Mouse (Mus musculus): ENCODE results near the gene Nlgn1. TPM values are rescaled to one million over a fixed set of nuclear protein-coding genes. Genes with fewer than 3 reads are reported as not detected.

Nlgn1 gene
- polyA plus RNA-seq, 1 experiment from 2014 or later: 0.34 TPM

DNA sequence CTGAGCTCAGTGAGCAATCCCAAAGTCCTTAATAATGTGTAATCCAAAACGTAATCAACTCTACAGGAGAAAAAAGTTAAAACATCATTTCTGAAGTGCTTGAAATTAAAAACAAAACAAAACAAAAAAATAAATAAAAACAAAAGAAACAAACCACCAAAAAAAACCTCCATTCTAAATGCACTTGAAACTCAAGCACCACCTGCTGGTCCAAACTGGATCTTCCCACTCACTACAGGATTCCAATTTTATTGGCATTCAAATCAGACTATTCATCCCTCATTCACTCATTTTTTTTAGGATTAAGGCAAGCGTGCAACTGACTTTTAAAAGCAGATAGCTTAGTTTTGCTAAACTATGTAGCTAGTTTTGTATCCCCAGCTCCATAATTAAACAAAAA is 329.9 kb downstream of the Nlgn1 start:
- Histone ChIP-seq H3K9ac (ENCODE audit: low read length) (no peak overlapping the region), H3K4me3 (ENCODE audit: control insufficient read depth in 1 of 2, insufficient read depth in 1 of 2, low read depth in 1 of 2, low read length in 2 of 2) (no peak overlapping the region)
- WGBS: 27% methylated on average over 2 of the region's 2 CpGs

GRCm38 (mm10) chr3:25967546-25967945 is 364.7 kb downstream of the Nlgn1 start:
- no peak for ATAC-seq (ENCODE audit: insufficient number of reproducible peaks, insufficient read depth, low FRiP score, low read depth)
- Histone ChIP-seq H3K27ac (replicated peaks in 1 of 2; ENCODE audit: control insufficient read depth in 1 of 2, insufficient read depth in 1 of 2, low read depth in 2 of 2, low read length in 2 of 2) (no peak overlapping the region), H3K4me3 (ENCODE audit: control insufficient read depth in 1 of 2, insufficient read depth in 1 of 2, low read depth in 1 of 2, low read length in 2 of 2) (no peak overlapping the region), H3K36me3 (ENCODE audit: control insufficient read depth, insufficient read depth, low read length) (no peaks in the 10 kb centered on the region), H3K4me1 (ENCODE audit: control insufficient read depth in 2 of 2, insufficient read depth in 2 of 2, low read length in 2 of 2) (no peaks in the 10 kb centered on the region), H3K9ac (ENCODE audit: low read length) (no peak overlapping the region), H3K9me3 (ENCODE audit: control insufficient read depth, low read length) (no peaks in the 10 kb centered on the region), H3K4me2 (ENCODE audit: low read length) (no peak overlapping the region), H3K27me3 (ENCODE audit: control insufficient read depth, insufficient read depth, low read length) (no peaks in the 10 kb centered on the region)
- 78% methylated on average over 2 of the region's 2 CpGs for WGBS

More for the DNA sequence above, 329.9 kb downstream of the Nlgn1 start:
- ATAC-seq (ENCODE audit: insufficient number of reproducible peaks, insufficient read depth, low FRiP score, low read depth): no peak
- Histone ChIP-seq H3K4me1 (ENCODE audit: control insufficient read depth in 2 of 2, insufficient read depth in 2 of 2, low read length in 2 of 2) (no peaks in the 10 kb centered on the region), H3K4me2 (ENCODE audit: low read length) (no peak overlapping the region), H3K27ac (replicated peaks in 1 of 2; ENCODE audit: control insufficient read depth in 1 of 2, insufficient read depth in 1 of 2, low read depth in 2 of 2, low read length in 2 of 2) (no peak overlapping the region), H3K27me3 (ENCODE audit: control insufficient read depth, insufficient read depth, low read length) (no peaks in the 10 kb centered on the region), H3K9me3 (ENCODE audit: control insufficient read depth, low read length) (no peaks in the 10 kb centered on the region), H3K36me3 (ENCODE audit: control insufficient read depth, insufficient read depth, low read length) (no peaks in the 10 kb centered on the region)

DNA sequence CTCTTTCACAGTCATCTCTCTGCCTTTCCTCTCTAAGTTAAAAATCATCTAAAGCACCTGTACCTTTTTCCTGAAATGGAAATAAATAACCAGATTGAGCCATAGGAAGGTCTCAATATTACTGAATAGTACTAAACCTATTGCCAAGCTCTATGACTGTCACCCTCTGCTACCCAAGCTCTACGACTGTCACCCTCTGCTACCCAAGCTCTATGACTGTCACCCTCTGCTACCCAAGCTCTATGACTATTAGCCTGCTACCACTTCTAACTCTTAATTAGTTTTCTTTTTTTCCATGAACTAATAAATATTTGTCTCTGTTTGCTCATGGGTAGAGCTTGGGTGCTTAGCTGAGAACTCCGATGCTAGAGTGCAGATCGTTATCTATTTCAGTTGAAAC is 368.0 kb downstream of the Nlgn1 start:
- WGBS: 77% methylated on average over 3 of the region's 3 CpGs
- no peak for ATAC-seq (ENCODE audit: insufficient number of reproducible peaks, insufficient read depth, low FRiP score, low read depth)
- no peaks in the 10 kb centered on the region for H3K36me3 ChIP-seq (ENCODE audit: control insufficient read depth, insufficient read depth, low read length)

GRCm38 (mm10) chr3:25963568-25963967 is 368.7 kb downstream of the Nlgn1 start:
- Histone ChIP-seq H3K4me1 (ENCODE audit: control insufficient read depth in 2 of 2, insufficient read depth in 2 of 2, low read length in 2 of 2) (no peaks in the 10 kb centered on the region), H3K27me3 (ENCODE audit: control insufficient read depth, insufficient read depth, low read length) (no peaks in the 10 kb centered on the region), H3K27ac (replicated peaks in 1 of 2; ENCODE audit: control insufficient read depth in 1 of 2, insufficient read depth in 1 of 2, low read depth in 2 of 2, low read length in 2 of 2) (no peak overlapping the region), H3K9me3 (ENCODE audit: control insufficient read depth, low read length) (no peaks in the 10 kb centered on the region), H3K9ac (ENCODE audit: low read length) (no peak overlapping the region), H3K4me3 (ENCODE audit: control insufficient read depth in 1 of 2, insufficient read depth in 1 of 2, low read depth in 1 of 2, low read length in 2 of 2) (no peak overlapping the region), H3K36me3 (ENCODE audit: control insufficient read depth, insufficient read depth, low read length) (no peaks in the 10 kb centered on the region), H3K4me2 (ENCODE audit: low read length) (no peak overlapping the region)
- 61% methylated on average over 2 of the region's 2 CpGs for WGBS
- ATAC-seq (ENCODE audit: insufficient number of reproducible peaks, insufficient read depth, low FRiP score, low read depth): no peak

More for the DNA sequence above, 368.0 kb downstream of the Nlgn1 start:
- H3K27ac ChIP-seq (replicated peaks in 1 of 2; ENCODE audit: control insufficient read depth in 1 of 2, insufficient read depth in 1 of 2, low read depth in 2 of 2, low read length in 2 of 2): no peak overlapping the region
- no peaks in the 10 kb centered on the region for H3K27me3 ChIP-seq (ENCODE audit: control insufficient read depth, insufficient read depth, low read length)
- no peak overlapping the region for H3K9ac ChIP-seq (ENCODE audit: low read length)
- H3K4me1 ChIP-seq (ENCODE audit: control insufficient read depth in 2 of 2, insufficient read depth in 2 of 2, low read length in 2 of 2): no peaks in the 10 kb centered on the region
- H3K4me3 ChIP-seq (ENCODE audit: control insufficient read depth in 1 of 2, insufficient read depth in 1 of 2, low read depth in 1 of 2, low read length in 2 of 2): no peak overlapping the region
- H3K9me3 ChIP-seq (ENCODE audit: control insufficient read depth, low read length): no peaks in the 10 kb centered on the region
- H3K4me2 ChIP-seq (ENCODE audit: low read length): no peak overlapping the region

GRCm38 (mm10) chr3:25916535-25916934 is 415.7 kb downstream of the Nlgn1 start:
- Histone ChIP-seq H3K4me3 (ENCODE audit: control insufficient read depth in 1 of 2, insufficient read depth in 1 of 2, low read depth in 1 of 2, low read length in 2 of 2) (no peak overlapping the region), H3K9ac (ENCODE audit: low read length) (no peak overlapping the region), H3K4me2 (ENCODE audit: low read length) (no peak overlapping the region), H3K9me3 (ENCODE audit: control insufficient read depth, low read length) (no peaks in the 10 kb centered on the region), H3K36me3 (ENCODE audit: control insufficient read depth, insufficient read depth, low read length) (no peaks in the 10 kb centered on the region), H3K4me1 (ENCODE audit: control insufficient read depth in 2 of 2, insufficient read depth in 2 of 2, low read length in 2 of 2) (no peaks in the 10 kb centered on the region), H3K27ac (replicated peaks in 1 of 2; ENCODE audit: control insufficient read depth in 1 of 2, insufficient read depth in 1 of 2, low read depth in 2 of 2, low read length in 2 of 2) (no peak overlapping the region), H3K27me3 (ENCODE audit: control insufficient read depth, insufficient read depth, low read length) (no peaks in the 10 kb centered on the region)
- 90% methylated on average over 5 of the region's 5 CpGs for WGBS
- no peak for ATAC-seq (ENCODE audit: insufficient number of reproducible peaks, insufficient read depth, low FRiP score, low read depth)

DNA sequence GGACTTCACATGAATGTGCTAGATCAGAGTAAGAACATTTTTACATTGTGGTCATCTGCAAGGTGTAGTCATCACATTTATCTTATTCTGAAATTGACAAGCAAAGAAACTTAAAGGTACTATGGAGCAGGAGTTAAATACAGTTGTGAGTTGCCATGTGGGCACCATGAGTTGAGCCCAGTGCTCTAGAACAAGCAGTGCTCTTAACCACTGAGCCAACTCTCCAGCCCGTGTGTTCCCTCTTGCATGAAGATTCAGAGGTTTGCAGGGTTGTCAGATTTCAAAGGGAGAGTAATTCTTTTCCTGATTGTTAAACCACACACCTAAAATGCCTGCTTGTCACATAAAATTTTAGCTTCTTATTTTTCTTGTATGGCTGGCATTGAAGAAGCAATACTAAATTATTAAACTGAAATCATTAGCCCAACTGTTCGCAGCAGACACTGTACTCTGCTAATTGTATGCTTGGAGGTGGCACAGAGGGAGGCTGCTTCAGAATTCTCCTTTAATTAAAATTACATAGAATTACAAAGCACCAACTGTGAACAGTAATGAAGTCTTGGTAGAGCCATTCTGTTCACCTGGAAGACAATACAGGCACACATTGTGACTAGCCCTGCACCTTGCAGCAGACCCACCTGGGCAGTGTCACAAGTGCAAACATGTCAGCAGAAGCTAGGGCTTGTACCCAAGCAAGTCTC is 417.7 kb downstream of the Nlgn1 start:
- ATAC-seq (ENCODE audit: insufficient number of reproducible peaks, insufficient read depth, low FRiP score, low read depth): no peak
- Histone ChIP-seq H3K4me2 (ENCODE audit: low read length) (no peak overlapping the region), H3K36me3 (ENCODE audit: control insufficient read depth, insufficient read depth, low read length) (no peaks in the 10 kb centered on the region), H3K4me3 (ENCODE audit: control insufficient read depth in 1 of 2, insufficient read depth in 1 of 2, low read depth in 1 of 2, low read length in 2 of 2) (no peak overlapping the region), H3K27me3 (ENCODE audit: control insufficient read depth, insufficient read depth, low read length) (no peaks in the 10 kb centered on the region), H3K27ac (replicated peaks in 1 of 2; ENCODE audit: control insufficient read depth in 1 of 2, insufficient read depth in 1 of 2, low read depth in 2 of 2, low read length in 2 of 2) (no peak overlapping the region), H3K9ac (ENCODE audit: low read length) (no peak overlapping the region), H3K4me1 (ENCODE audit: control insufficient read depth in 2 of 2, insufficient read depth in 2 of 2, low read length in 2 of 2) (no peaks in the 10 kb centered on the region), H3K9me3 (ENCODE audit: control insufficient read depth, low read length) (no peaks in the 10 kb centered on the region)
- 74% methylated on average over 2 of the region's 2 CpGs for WGBS

DNA sequence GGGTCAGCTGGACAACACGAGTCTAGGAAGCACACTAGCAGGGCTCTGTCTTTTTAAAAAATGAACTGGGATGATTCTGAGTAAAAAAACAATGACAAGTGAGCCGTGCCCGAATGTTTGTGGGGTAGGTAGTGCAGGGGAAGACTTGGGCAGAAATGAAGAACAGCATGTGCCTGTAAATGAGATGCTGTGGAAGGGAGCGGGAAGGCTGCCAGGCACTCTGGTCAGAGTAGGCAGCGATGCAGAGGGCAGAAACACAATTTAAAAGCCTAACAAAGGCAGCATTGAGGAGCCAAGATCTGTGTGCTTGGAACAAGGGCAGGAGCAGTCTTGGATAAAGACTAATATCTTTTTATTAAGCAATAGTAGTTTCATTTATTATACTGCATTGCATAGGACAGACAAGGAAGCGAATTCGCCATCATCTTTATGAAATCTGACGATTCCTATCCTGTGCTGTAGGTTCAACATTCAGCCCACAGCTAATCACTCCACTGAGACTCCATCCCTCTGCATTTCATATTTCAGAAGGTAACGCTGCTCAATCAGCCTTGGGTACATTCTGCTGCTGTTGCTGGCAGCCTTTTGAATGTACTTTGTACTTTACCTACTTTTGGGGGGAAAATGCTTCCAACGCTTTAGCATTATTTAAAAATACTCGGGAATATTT is 429.0 kb downstream of the Nlgn1 start:
- Histone ChIP-seq H3K4me2 (ENCODE audit: low read length) (no peak overlapping the region), H3K27me3 (ENCODE audit: control insufficient read depth, insufficient read depth, low read length) (no peaks in the 10 kb centered on the region), H3K9me3 (ENCODE audit: control insufficient read depth, low read length) (0 out of 2 replicates have a peak, but pooled peaks cover 2% of the 10 kb centered on the region), H3K4me1 (ENCODE audit: control insufficient read depth in 2 of 2, insufficient read depth in 2 of 2, low read length in 2 of 2) (no peaks in the 10 kb centered on the region), H3K9ac (ENCODE audit: low read length) (no peak overlapping the region), H3K36me3 (ENCODE audit: control insufficient read depth, insufficient read depth, low read length) (no peaks in the 10 kb centered on the region), H3K4me3 (ENCODE audit: control insufficient read depth in 1 of 2, insufficient read depth in 1 of 2, low read depth in 1 of 2, low read length in 2 of 2) (no peak overlapping the region), H3K27ac (replicated peaks in 1 of 2; ENCODE audit: control insufficient read depth in 1 of 2, insufficient read depth in 1 of 2, low read depth in 2 of 2, low read length in 2 of 2) (no peak overlapping the region)
- 78% methylated on average over 11 of the region's 11 CpGs for WGBS
- no peak for ATAC-seq (ENCODE audit: insufficient number of reproducible peaks, insufficient read depth, low FRiP score, low read depth)
